10 mouse cellular contexts compared by ENCODE assay signal in genomic region chr2:158612671-158613250, GRCm38 (mm10). TPM values are rescaled to one million over a fixed set of nuclear protein-coding genes. Genes with fewer than 3 reads are reported as not detected.
DNase-seq lines count a peak whose midpoint lies in the region; ATAC-seq and TF ChIP-seq lines count a peak whose summit lies in the region.
"Had no signal": no experiment of that assay in that cellular context is flagged by ENCODE, and none has a peak within 500 bp of the region (broad histone marks: within the 10 kb centered on the region; RNA-seq: fewer than 3 reads in every experiment).

No protein-coding gene starts in this region.

- intact Hi-C loops in gastrocnemius, postnatal 36 days (cut with DNase I): no loop called here

- H3K4me3 ChIP-seq in liver, postnatal 0 days (ENCODE audit: low read depth, low read length): no peak overlapping the region
- H3K4me3 ChIP-seq in forebrain, embryonic 13.5 days: peak overlapping the region; percentile 54
- peak overlapping the region; percentile 46 for H3K4me3 ChIP-seq in hindbrain, embryonic 15.5 days
- H3K4me3 ChIP-seq in olfactory bulb, adult 2 months (ENCODE audit: insufficient read depth, low read depth, low read length): peak overlapping the region; percentile 96

- 8% methylated on average over 10 of the region's 10 CpGs for WGBS in liver, postnatal 0 days (ENCODE audit: insufficient replicate concordance)
- 1% methylated on average over 10 of the region's 10 CpGs for WGBS in forebrain, embryonic 13.5 days
- 2% methylated on average over 10 of the region's 10 CpGs for WGBS in hindbrain, embryonic 15.5 days
- WGBS in olfactory bulb, adult 2 months: 6% methylated on average over 10 of the region's 10 CpGs

- H3K27ac ChIP-seq in liver, postnatal 0 days (ENCODE audit: low read depth): no peak overlapping the region
- peak overlapping the region; percentile 95 for H3K27ac ChIP-seq in forebrain, embryonic 13.5 days
- H3K27ac ChIP-seq in hindbrain, embryonic 15.5 days (replicated peaks): peak overlapping the region; percentile 92
- peak overlapping the region; percentile 90 for H3K27ac ChIP-seq in olfactory bulb, adult 2 months (ENCODE audit: insufficient read depth, low read depth, low read length)
- H3K27ac ChIP-seq: stomach, embryonic 15.5 days had no signal

- TF ChIP-seq CTCF in liver, postnatal 0 days (IDR thresholded peaks at IDR 0.05; ENCODE audit: low read depth): no peak
- TF ChIP-seq CTCF in olfactory bulb, adult 2 months (IDR thresholded peaks at IDR 0.05; ENCODE audit: insufficient read depth, low read depth, low read length): no peak

- H3K27me3 ChIP-seq in liver, postnatal 0 days (ENCODE audit: insufficient read depth, low read length): peaks cover 99% of the 10 kb centered on the region
- peaks cover 100% of the 10 kb centered on the region for H3K27me3 ChIP-seq in forebrain, embryonic 13.5 days
- H3K27me3 ChIP-seq in hindbrain, embryonic 15.5 days: peaks cover 53% of the 10 kb centered on the region

- no peaks in the 10 kb centered on the region for H3K9me3 ChIP-seq in liver, postnatal 0 days (ENCODE audit: low read length)
- H3K9me3 ChIP-seq in forebrain, embryonic 13.5 days (replicated peaks): no peaks in the 10 kb centered on the region
- no peaks in the 10 kb centered on the region for H3K9me3 ChIP-seq in hindbrain, embryonic 15.5 days
- H3K9me3 ChIP-seq: stomach, embryonic 15.5 days had no signal

- peak overlapping the region; percentile 19; the same call in 1 of the 2 replicates for H3K4me2 ChIP-seq in liver, postnatal 0 days (ENCODE audit: low read depth, low read length)
- H3K4me2 ChIP-seq in forebrain, embryonic 13.5 days: peak overlapping the region; percentile 64
- H3K4me2 ChIP-seq in hindbrain, embryonic 15.5 days: peak overlapping the region; percentile 54
- H3K4me2 ChIP-seq: stomach, embryonic 15.5 days had no signal

- H3K4me1 ChIP-seq in liver, postnatal 0 days (ENCODE audit: insufficient read depth): peaks cover 3% of the 10 kb centered on the region; the same call in 1 of the 2 replicates
- peaks cover 45% of the 10 kb centered on the region for H3K4me1 ChIP-seq in forebrain, embryonic 13.5 days
- peaks cover 38% of the 10 kb centered on the region for H3K4me1 ChIP-seq in hindbrain, embryonic 15.5 days (replicated peaks)
- peaks cover 30% of the 10 kb centered on the region for H3K4me1 ChIP-seq in olfactory bulb, adult 2 months (ENCODE audit: control insufficient read depth, insufficient read depth, low read length)

- no peak overlapping the region for H3K9ac ChIP-seq in liver, postnatal 0 days (replicated peaks)
- H3K9ac ChIP-seq in forebrain, embryonic 13.5 days: peak overlapping the region; percentile 85
- H3K9ac ChIP-seq in hindbrain, embryonic 15.5 days: peak overlapping the region; percentile 55
- H3K9ac ChIP-seq: stomach, embryonic 15.5 days had no signal

- TF ChIP-seq POLR2A in olfactory bulb, adult 2 months (IDR thresholded peaks at IDR 0.05; ENCODE audit: insufficient read depth, low read depth, low read length): 0 out of 2 replicates have a peak, but pooled peaks have one; percentile 10

- TF ChIP-seq EP300 in liver, postnatal 0 days (IDR thresholded peaks at IDR 0.05; ENCODE audit: low read depth): no peak

- ATAC-seq in liver, postnatal 0 days: no peak
- ATAC-seq in forebrain, embryonic 13.5 days: no peak
- ATAC-seq in hindbrain, embryonic 15.5 days (ENCODE audit: low FRiP score, low read depth): no peak
- ATAC-seq: Patski had no signal

- no peaks in the 10 kb centered on the region for H3K36me3 ChIP-seq in liver, postnatal 0 days (replicated peaks; ENCODE audit: insufficient read depth, low read length)
- H3K36me3 ChIP-seq in forebrain, embryonic 13.5 days (ENCODE audit: poor library complexity, severe bottlenecking): peaks cover 7% of the 10 kb centered on the region; the same call in 1 of the 2 replicates
- H3K36me3 ChIP-seq in hindbrain, embryonic 15.5 days: no peaks in the 10 kb centered on the region
- H3K36me3 ChIP-seq: stomach, embryonic 15.5 days had no signal

- no peak for DNase-seq in liver, postnatal 0 days
- no peak for DNase-seq in liver
- no peak for DNase-seq in gastrocnemius, postnatal 36 days
- no peak for DNase-seq in heart, adult 8-10 months (ENCODE audit: low spot score)

RNA-seq across cellular contexts. Expression of gene Slc32a1, which starts 2.2 kb away (rescaled TPM):
- polyA plus RNA-seq in liver, postnatal 0 days (2015; fragmentation: Nextera tagmentation; extraction: Ambion mirVana): not detected in 2 replicates
- polyA plus RNA-seq in forebrain, embryonic 13.5 days (2015; fragmentation: Nextera tagmentation; extraction: Ambion mirVana): 4.8 and 5.6 TPM in 2 replicates
- 11.6 and 13.2 TPM in 2 replicates for polyA plus RNA-seq in hindbrain, embryonic 15.5 days (2015; fragmentation: Nextera tagmentation; extraction: Ambion mirVana)
- not detected in 2 replicates for polyA plus RNA-seq in olfactory bulb, adult 2 months (2012; ENCODE audit: insufficient read depth, insufficient read length, low replicate concordance, missing spikeins)
- not detected for total RNA-seq in gastrocnemius, postnatal 36 days (2021)
- total RNA-seq in heart, adult 8-10 months (2022): not detected
- total RNA-seq: liver, adult 2 months had no signal
- polyA plus RNA-seq: liver, adult 2 months; Patski; stomach, embryonic 15.5 days had no signal

RNA-seq across cellular contexts. Expression of gene Actr5, which starts 11.9 kb away (rescaled TPM):
- polyA plus RNA-seq in liver, postnatal 0 days (2015; fragmentation: Nextera tagmentation; extraction: Ambion mirVana): 2.8 and 3.1 TPM in 2 replicates
- polyA plus RNA-seq in forebrain, embryonic 13.5 days (2015; fragmentation: Nextera tagmentation; extraction: Ambion mirVana): 11.5 and 14.1 TPM in 2 replicates
- 12.0 and 13.1 TPM in 2 replicates for polyA plus RNA-seq in hindbrain, embryonic 15.5 days (2015; fragmentation: Nextera tagmentation; extraction: Ambion mirVana)
- polyA plus RNA-seq in olfactory bulb, adult 2 months (2012; ENCODE audit: insufficient read depth, insufficient read length, low replicate concordance, missing spikeins): not detected in 2 replicates
- 1 to 10 TPM; 2.4 to 3.6 TPM for total RNA-seq in gastrocnemius, postnatal 36 days (2021)
- total RNA-seq in heart, adult 8-10 months (2022): 1 to 10 TPM; 5.0 to 6.4 (median 6.3) TPM

RNA-seq across cellular contexts. Expression of gene Ppp1r16b, which starts 52.4 kb away (rescaled TPM):
- 2.5 and 2.9 TPM in 2 replicates for polyA plus RNA-seq in liver, postnatal 0 days (2015; fragmentation: Nextera tagmentation; extraction: Ambion mirVana)
- 7.8 and 8.4 TPM in 2 replicates for polyA plus RNA-seq in forebrain, embryonic 13.5 days (2015; fragmentation: Nextera tagmentation; extraction: Ambion mirVana)
- polyA plus RNA-seq in hindbrain, embryonic 15.5 days (2015; fragmentation: Nextera tagmentation; extraction: Ambion mirVana): 22.1 and 23.4 TPM in 2 replicates
- polyA plus RNA-seq in olfactory bulb, adult 2 months (2012; ENCODE audit: insufficient read depth, insufficient read length, low replicate concordance, missing spikeins): 72.6 TPM in 1 of 2 replicates, not detected in the other
- total RNA-seq in gastrocnemius, postnatal 36 days (2021): 1 to 10 TPM; 3.5 to 3.6 TPM
- total RNA-seq in heart, adult 8-10 months (2022): 10 to 100 TPM in 2 of 4 experiments, 1 to 10 TPM in 2; 7.8 to 12.3 (median 10.1) TPM
